Mouse (Mus musculus) spleen, adult 2 months (tissue): ENCODE measurements at regions not wholly inside any gene's neighbourhood (a gene's known extent, or its start where the extent isn't known, plus 50 kb on each side); places are given as distances from the start of the nearest gene placed in this dataset.

Source experiments
- CTCF ChIP-seq: fragments of 200-500 bp; IDR thresholded peaks from 2 replicates; pipeline ENCODE4 v1.5.1; 2011; ENCODE audit warnings: mild to moderate bottlenecking, inconsistent platforms; ENCODE audit not compliant: insufficient read depth, insufficient read length, insufficient replicate concordance; ENCODE audit errors: extremely low read depth
- POLR2A ChIP-seq: fragments of 200-500 bp; IDR thresholded peaks from 2 replicates; pipeline ENCODE4 v1.6.1; 2011; ENCODE audit warnings: low read depth, low read length, inconsistent platforms

- TF ChIP-seq CTCF (no peak), POLR2A (no peak)
Observed at GRCm38 (mm10) chr17:47230715-47231114, 138.0 kb upstream of the Mrps10 start.
